Mouse (Mus musculus) gastrocnemius, postnatal 25 days (tissue): ENCODE results near the gene Izumo1. TPM values are rescaled to one million over a fixed set of nuclear protein-coding genes. Genes with fewer than 3 reads are reported as not detected.
"Not testable (repeated sequence)": the region's sequence is repeated elsewhere in the genome, so short reads cannot be mapped to it uniquely, and the experiment has no call there.

Experiments
- DNase-seq: peaks from one replicate; pipeline ENCODE4 v3.0.0; 2022
- total RNA-seq, 2 experiments: library from RNA; stranded (reverse); gene quantifications; 1 replicate in 1 of 2; 2 replicates in 1 of 2; pipeline ENCODE4 v1.2.3; 2021

Izumo1 gene
- total RNA-seq, 2 experiments from 2014 or later, result not detected

GRCm38 (mm10) chr7:45642503-45643255, 21.1 kb downstream of the Izumo1 start:
- no peak for DNase-seq

GRCm38 (mm10) chr7:45643441-45644178, 22.0 kb downstream of the Izumo1 start:
- peak; percentile 96 for DNase-seq

- DNase-seq, result peak; percentile 54
Measured at GRCm38 (mm10) chr7:45644183-45644582, 22.6 kb downstream of the Izumo1 start.

- no peak for DNase-seq
Measured at GRCm38 (mm10) chr7:45644872-45645590, 23.4 kb downstream of the Izumo1 start.

GRCm38 (mm10) chr7:45645591-45645971, 24.0 kb downstream of the Izumo1 start:
- no peak for DNase-seq

- DNase-seq, result no peak
Measured at GRCm38 (mm10) chr7:45646671-45647070, 25.1 kb downstream of the Izumo1 start.

GRCm38 (mm10) chr7:45649351-45649750, 27.7 kb downstream of the Izumo1 start:
- DNase-seq, result peak; percentile 67

- DNase-seq, result not testable (repeated sequence)
Measured at GRCm38 (mm10) chr7:45650484-45650883, 28.9 kb downstream of the Izumo1 start.

GRCm38 (mm10) chr7:45654424-45655047, 32.9 kb downstream of the Izumo1 start:
- no peak for DNase-seq

GRCm38 (mm10) chr7:45660746-45661478, 39.3 kb downstream of the Izumo1 start:
- DNase-seq, result no peak

- not testable (repeated sequence) for DNase-seq
Measured at GRCm38 (mm10) chr7:45661702-45662101, 40.1 kb downstream of the Izumo1 start.

GRCm38 (mm10) chr7:45665303-45666138, 43.9 kb downstream of the Izumo1 start:
- DNase-seq, result no peak

- no peak for DNase-seq
Measured at GRCm38 (mm10) chr7:45666161-45666560, 44.5 kb downstream of the Izumo1 start, which contains the start of gene Fut2. TSS of gene Fut2 (minus strand) at chr7:45666394.

- no peak for DNase-seq
Measured at GRCm38 (mm10) chr7:45667761-45668160, 46.1 kb downstream of the Izumo1 start.

- DNase-seq, result no peak
Measured at GRCm38 (mm10) chr7:45668921-45669320, 47.3 kb downstream of the Izumo1 start.

GRCm38 (mm10) chr7:45677627-45678295, 56.1 kb downstream of the Izumo1 start:
- DNase-seq, result no peak
